Mouse (Mus musculus) spleen, postnatal 36 days (tissue): ENCODE data around the gene Mcu.

Source experiments
- DNase-seq, 2 experiments: peaks; one replicate each; pipeline ENCODE4 v3.0.0; 2022; ENCODE audit warnings: low spot score in 2 of 2, mixed read lengths in 1 of 2

Mcu gene

DNA sequence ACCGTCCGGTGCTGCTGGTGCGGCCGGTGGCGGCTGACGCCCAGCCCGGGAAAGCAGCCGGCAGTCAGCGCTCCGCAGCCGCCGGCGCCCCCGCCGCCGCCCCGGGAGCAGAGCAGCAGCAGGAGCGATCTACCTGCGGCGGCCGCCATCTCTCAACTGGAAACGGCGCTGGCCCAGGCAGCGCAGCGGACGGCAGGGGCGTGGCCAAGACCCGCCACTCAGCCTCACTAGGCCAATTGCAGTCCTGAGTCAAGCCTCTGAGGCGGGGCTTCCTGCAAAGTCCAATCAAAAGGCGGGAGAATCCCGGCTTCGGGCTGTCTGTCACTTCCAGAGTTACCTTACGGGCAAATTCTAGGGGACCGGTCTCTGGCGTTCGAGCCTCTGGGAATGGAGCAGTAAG lies at the start of gene Mcu:
Gene Mcu (minus strand): TSS at position 171 of the 400 bp plus-strand sequence.
- DNase-seq = peak; percentile 91 to 92

DNA sequence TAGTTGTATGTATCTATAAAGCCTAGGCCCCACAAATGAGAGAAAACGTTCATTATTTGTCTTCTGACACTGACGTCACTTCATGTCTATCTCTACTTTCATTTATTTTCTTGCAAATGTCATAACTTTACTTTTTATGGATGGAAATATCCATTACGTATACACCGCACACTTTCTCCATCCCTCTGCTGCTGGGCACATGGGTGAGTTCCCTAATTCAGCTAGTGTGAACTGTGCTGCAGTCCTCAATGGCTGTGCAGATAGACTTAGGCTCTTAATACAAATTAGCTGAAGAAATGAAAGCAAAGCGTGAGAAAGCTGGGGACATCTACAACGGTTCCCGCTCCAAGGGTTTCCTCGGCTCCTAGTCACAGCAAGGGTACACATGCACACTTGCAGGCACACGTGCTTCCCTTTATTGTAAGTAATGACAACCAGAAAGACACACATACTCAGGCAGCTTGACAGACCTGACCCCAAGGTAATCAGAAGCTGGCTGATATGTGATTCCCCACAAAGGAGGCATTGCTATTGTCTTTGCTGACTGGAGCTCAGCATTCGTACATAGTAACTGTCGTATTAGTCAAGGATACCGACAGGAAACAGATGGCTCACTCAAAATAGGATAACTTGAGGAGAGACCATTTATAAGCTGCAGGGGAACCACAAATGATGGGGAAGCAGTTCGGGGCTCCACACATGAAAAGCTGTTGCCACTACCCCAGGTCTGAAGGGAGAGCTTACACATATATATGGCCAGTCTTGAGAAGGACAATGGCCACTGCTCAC lies 49.2 kb upstream of the Mcu start:
- no peak for DNase-seq

- no peak for DNase-seq
Observed at GRCm38 (mm10) chr10:59664765-59665164, 48.3 kb upstream of the Mcu start.

DNA sequence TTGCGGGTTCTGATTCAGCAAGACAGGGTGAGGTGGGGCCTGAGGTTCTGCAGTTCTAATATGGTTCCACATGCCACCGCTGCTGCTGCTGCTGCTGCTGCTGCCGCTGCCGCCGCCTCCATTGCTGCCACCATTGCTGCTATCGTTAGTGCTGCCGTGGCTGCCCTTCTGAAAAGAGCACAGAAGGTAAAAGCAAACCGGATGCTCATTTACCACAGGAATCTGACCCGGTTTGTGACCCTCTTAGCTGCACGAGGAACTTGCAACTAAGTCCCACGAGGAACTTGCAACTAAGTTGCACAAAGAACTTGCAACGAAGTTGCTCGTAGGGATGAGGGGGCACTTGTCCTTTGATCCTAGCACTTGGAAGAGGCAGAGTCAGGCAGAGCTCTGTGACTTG lies 40.3 kb upstream of the Mcu start:
- DNase-seq = no peak

GRCm38 (mm10) chr10:59646821-59647378 lies 30.4 kb upstream of the Mcu start:
- DNase-seq = no peak

- no peak for DNase-seq
Observed at GRCm38 (mm10) chr10:59645153-59645552, 28.7 kb upstream of the Mcu start.

DNA sequence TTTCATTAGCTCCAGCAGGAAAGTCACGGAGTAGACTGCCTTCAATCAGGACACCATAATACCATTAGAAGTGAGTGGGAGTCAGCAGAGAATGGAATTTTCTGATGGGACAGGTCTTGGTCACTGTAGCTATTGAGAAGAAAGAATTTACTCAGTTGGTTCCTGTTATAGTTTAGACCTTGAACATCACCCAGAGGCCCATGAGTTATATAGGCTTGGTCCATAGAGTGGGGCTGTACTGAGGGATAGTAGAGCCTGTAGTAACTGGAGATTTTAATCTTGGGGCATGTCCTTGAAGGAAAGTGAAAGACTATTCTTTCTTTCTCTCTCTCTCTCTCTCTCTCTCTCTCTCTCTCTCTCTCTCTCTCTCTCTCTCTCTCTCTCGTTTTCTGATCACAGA lies 28.2 kb upstream of the Mcu start:
- no peak for DNase-seq

DNA sequence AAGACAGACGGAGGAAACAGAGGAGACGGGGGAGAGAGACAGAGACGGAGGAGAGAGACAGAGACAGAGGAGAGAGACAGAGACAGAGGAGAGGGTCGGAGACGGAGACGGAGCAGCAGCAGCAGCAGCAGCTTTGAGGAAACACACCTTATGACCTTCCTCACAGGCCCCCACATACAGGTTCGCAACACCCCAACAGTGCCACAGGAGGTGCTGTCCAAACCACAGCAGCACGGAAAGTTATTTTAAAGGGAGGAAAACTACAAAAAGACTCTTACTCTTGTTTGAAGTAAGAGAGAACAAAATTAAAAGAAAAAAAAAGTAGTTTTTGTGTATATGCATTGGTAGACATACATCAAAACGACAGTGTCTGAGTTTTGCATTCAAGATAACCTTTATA lies 27.2 kb upstream of the Mcu start:
- DNase-seq = no peak

GRCm38 (mm10) chr10:59642659-59643377 lies 26.3 kb upstream of the Mcu start:
- no peak for DNase-seq

GRCm38 (mm10) chr10:59638576-59638975 lies 22.1 kb upstream of the Mcu start:
- no peak for DNase-seq

DNA sequence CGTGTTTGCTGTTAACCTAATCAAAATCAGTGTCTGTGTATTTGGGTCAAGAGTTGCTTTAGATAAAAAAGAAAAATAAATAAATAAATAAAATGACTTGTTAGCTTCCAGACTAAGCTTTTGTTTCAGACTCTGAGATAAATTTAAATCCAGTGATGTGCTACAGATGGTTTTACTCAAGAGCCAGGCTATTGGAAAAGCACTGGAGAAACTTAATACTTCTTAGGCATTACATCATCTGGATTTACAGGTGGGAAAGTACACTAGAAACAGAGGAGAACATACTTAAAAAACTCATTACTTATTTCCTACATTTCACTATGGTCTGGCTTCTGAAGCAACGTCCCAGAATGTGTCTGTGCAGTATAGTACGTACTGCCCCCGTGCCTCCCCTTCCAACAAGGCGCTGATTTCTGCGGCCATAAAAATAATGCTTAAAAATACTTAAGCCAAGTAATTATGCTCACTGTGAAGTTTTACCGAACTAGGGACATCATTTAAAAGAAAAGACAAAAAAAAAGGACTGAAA lies 21.2 kb upstream of the Mcu start:
- DNase-seq = no peak

DNA sequence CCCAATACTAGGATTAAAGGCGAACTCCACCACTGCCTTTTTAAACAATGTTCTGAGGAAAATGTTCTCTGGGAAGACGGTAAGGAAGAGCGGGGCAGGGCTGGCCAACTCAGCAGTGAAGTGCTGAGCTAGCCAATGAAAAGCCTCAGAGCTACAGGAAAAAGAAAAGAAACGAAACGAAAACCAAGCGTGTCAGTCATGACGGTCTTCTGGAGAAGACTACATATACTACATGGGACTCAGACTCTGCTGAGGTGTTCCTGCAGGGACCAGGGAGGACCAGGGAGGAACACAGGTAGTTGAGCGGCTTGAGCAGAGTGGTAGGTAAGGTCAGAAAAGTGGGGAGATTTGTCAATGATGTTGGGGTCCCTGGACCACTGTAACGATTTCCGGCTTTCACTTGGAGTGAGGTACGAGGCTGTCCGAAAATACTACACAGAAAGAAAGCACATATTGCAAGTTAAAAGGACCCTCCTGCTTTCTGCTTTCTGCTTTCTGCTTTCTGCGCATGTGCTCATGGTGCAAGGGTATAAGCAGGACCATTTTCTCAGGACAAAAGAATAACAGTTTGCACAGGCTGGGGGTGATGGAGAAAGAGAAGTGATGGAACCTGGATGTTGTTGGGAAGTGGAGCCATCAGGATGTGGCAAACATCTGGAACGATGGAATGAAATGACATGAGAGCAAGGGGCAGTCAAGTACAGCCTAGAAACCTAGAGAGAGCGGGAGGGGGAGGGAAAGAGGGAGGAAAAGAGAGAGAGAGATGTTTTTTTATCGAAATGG lies 20.4 kb upstream of the Mcu start:
- DNase-seq = peak in 1 of 2 experiments; percentile 10

- no peak for DNase-seq
Observed at GRCm38 (mm10) chr10:59636048-59636447, 19.6 kb upstream of the Mcu start.

- DNase-seq = no peak
Observed at GRCm38 (mm10) chr10:59629506-59629782, 13.0 kb upstream of the Mcu start.

DNA sequence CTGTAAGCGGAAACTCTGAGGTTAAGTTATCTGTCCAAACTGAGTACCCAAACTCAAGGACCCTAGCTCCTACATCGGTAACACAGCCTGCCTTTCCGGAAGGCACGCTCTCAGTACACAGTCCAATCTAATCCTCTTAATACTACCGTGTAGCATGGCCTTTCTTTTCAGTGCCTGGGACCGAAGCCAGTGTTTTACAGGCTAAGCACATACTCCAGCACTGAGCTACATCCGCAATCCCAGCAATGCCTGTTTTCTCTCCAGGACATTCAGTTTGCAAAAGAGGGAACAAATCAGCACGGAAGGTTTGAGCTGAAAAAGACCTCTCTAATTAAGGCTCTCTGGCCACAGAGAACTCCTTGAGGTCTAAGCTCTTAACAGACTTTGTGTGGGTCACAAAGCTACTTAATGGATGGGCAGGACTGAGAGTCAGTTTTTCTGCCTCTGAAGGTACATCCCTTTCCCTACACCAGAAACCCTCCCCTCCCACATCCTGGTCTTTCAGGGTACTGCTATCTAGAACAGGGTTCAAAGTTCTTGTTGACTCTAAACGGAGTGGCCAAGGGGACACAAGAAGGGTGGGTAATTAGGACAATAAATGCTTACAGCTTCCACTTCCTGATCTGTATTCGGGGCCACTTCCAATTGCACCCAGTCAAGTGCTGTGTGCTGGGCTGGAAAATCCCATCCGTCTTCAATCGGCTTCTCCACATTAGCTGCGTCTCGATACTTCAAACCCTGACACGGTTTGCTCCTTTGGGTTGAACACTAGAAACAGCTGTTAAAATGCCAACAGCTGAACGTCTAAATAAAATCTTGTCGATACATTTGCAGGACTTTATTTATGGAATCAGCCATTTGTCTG lies 12.4 kb upstream of the Mcu start:
- no peak for DNase-seq

GRCm38 (mm10) chr10:59623496-59623895 lies 7.0 kb upstream of the Mcu start:
- DNase-seq = no peak

GRCm38 (mm10) chr10:59621355-59621754 lies 4.9 kb upstream of the Mcu start:
- DNase-seq = no peak

DNA sequence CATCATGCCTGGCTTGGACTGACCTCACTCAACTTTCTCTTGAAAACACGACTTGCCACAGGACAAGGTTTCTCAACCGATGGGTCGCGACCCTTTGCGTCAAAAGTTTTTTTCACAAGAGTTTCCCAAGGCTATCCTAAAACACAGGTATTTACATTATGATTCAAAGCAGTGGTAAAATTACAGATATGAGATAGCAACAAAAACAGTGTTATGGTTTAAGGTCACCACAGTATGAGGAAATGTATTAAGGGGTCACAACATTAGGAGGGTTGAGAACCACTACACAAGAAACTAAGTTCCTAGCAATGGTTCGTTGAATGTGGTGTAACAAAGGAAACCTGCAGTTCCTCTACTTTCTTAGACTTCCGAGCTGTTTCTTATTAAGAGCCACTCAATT lies 1.3 kb upstream of the Mcu start:
- DNase-seq = no peak

DNA sequence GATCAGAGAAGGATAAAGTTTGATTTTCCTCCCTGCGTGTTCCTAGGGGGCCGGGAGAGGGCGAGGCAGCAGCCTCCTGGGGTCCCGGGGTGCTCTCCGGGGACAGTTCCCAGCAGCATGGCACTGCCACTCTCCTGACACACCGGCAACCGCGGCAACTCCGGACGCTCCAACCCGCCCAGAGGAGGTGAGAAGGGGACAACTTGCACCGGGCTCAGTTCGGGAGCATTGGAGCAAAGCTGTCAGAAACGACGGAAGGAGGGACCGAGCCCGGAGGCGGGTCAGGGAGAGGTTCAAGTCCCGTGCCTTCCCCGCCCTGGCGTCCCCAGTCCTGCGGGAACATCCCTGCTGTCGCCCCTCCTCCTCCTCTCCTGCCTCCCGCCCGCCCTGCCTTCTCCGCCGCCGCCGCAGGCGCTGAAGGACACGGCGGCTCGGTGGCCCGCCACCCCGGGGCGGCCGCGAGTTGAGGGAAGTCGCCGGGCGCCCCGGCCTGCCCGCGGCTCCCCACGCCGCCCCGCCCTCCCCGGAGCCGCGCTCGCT lies 441 bp downstream of the Mcu start, which contains the start of gene Gm10322:
Gene Gm10322 (plus strand): TSS at position 83 of the 540 bp plus-strand sequence.
- peak in 1 of 2 experiments; percentile 53 for DNase-seq

DNA sequence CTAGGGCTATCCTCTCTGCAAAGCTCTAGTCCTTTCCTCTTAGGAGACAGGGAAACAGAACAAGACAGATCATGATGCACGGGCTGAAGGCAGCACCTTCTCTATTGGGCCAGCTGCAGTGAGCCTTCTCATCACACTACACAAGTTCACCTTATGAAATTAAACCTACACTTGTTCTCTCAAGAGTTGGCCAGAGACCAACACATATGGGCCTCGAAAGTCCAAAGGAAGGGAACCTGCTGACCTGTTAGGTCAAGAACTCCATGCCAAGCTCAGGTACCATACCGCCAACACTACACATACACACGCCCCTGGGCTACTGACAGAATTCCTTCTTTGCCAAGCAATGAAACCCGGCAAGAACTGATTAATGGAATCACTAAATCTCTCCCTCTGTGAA lies 1.1 kb downstream of the Mcu start:
- no peak for DNase-seq

DNA sequence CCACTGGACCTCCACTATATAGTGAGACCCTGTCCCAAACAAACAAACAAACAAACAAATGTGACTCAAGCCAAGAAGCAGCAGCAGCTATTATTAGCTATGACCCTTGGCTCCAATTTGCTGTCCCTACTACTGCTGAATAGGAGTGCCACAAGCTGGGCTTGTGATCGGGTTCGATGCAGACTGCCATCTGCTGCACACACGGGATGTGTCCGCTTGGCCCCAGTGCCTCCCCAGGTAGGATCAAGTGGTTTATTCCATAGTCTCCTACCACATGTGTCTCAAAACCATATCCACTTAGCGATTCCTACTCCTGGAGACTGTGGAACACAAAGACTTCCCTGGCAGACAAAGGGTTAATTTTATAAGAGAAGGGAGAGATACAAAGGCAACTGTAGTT lies 2.4 kb downstream of the Mcu start:
- DNase-seq = no peak
